26 mouse cellular contexts compared by ENCODE assay signal in the genomic region with DNA sequence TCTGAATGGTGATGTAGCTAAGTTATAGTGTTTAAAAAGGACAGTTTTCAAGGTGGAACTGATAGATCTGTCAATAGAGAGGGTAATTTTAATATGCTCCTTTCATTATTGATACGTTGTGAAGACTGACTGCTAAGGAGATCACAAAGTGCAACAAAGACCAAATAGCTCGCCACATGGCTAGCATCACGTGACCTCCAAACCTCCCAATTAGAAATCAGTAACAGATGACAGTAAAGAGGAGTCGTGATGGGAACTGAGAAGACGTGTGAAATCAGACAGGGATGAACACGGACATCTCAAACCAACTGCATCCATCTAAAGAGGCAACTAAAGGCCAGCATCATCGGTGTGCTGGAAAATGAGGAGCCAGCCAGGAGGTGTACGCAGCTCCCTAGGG. TPM values are rescaled to one million over a fixed set of nuclear protein-coding genes. Genes with fewer than 3 reads are reported as not detected.
DNase-seq lines count a peak whose midpoint lies in the region; ATAC-seq and TF ChIP-seq lines count a peak whose summit lies in the region.
"Had no signal": no experiment of that assay in that cellular context is flagged by ENCODE, and none has a peak within 500 bp of the region (broad histone marks: within the 10 kb centered on the region; RNA-seq: fewer than 3 reads in every experiment).

No protein-coding gene starts in this region.

- peak; percentile 11 for DNase-seq in forebrain, embryonic 10.5 days (ENCODE audit: extremely low spot score, low spot score)
- DNase-seq in forebrain, embryonic 14.5 days (ENCODE audit: low spot score): no peak
- DNase-seq in heart, embryonic 10.5 days (ENCODE audit: low spot score): peak; percentile 17
- DNase-seq in heart, postnatal 4 days: no peak
- no peak for DNase-seq in thymus, postnatal 14 days
- DNase-seq: adrenal gland, adult 2 months; adrenal gland, postnatal 14 days; B cell, adult 2 months; cerebellum, adult 11 months; cerebellum, adult 2 months; cerebellum, adult 9-11 months; cerebellum, postnatal 25 days; forebrain, postnatal 0 days; gastrocnemius, postnatal 25 days; heart, adult 2 months; heart, postnatal 36 days had no signal

- H3K9ac ChIP-seq in forebrain, embryonic 14.5 days (ENCODE audit: low read length): no peak overlapping the region
- H3K9ac ChIP-seq: forebrain, embryonic 12.5 days; forebrain, postnatal 0 days; hindbrain, embryonic 14.5 days had no signal

- ATAC-seq in forebrain, embryonic 14.5 days: no peak
- ATAC-seq: CD4-positive, CD25-positive, alpha-beta regulatory T cell, adult 4 months; forebrain, postnatal 0 days; hindbrain, postnatal 0 days; intestine, postnatal 0 days had no signal

- H3K4me3 ChIP-seq in forebrain, embryonic 10.5 days: no peak overlapping the region
- no peak overlapping the region for H3K4me3 ChIP-seq in forebrain, embryonic 14.5 days (ENCODE audit: low read depth, low read length)
- H3K4me3 ChIP-seq in heart, embryonic 10.5 days: no peak overlapping the region
- no peak overlapping the region for H3K4me3 ChIP-seq in C2C12 (ENCODE audit: insufficient read depth, poor library complexity, severe bottlenecking)
- H3K4me3 ChIP-seq in myocyte: no peak overlapping the region
- H3K4me3 ChIP-seq: forebrain, embryonic 12.5 days; heart, adult 2 months had no signal

- 73% methylated on average over 8 of the region's 8 CpGs for WGBS in forebrain, embryonic 10.5 days
- 74% methylated on average over 8 of the region's 8 CpGs for WGBS in forebrain, embryonic 14.5 days
- WGBS in heart, embryonic 10.5 days: 57% methylated on average over 8 of the region's 8 CpGs

- H3K9me3 ChIP-seq in forebrain, embryonic 10.5 days: no peaks in the 10 kb centered on the region
- no peaks in the 10 kb centered on the region for H3K9me3 ChIP-seq in forebrain, embryonic 14.5 days (replicated peaks; ENCODE audit: control insufficient read depth, low read length)
- no peaks in the 10 kb centered on the region for H3K9me3 ChIP-seq in heart, embryonic 10.5 days
- H3K9me3 ChIP-seq: forebrain, embryonic 12.5 days had no signal

- TF ChIP-seq POLR2A in myocyte (IDR thresholded peaks at IDR 0.05; ENCODE audit: insufficient read length, low read depth): no peak

- H3K36me3 ChIP-seq in forebrain, embryonic 10.5 days (replicated peaks): no peaks in the 10 kb centered on the region
- H3K36me3 ChIP-seq in forebrain, embryonic 14.5 days (ENCODE audit: control insufficient read depth, insufficient read depth, low read length): no peaks in the 10 kb centered on the region
- no peaks in the 10 kb centered on the region for H3K36me3 ChIP-seq in heart, embryonic 10.5 days
- H3K36me3 ChIP-seq in C2C12 (ENCODE audit: control insufficient read depth, insufficient read depth): no peaks in the 10 kb centered on the region
- no peaks in the 10 kb centered on the region for H3K36me3 ChIP-seq in myocyte (ENCODE audit: control insufficient read depth, insufficient read depth)
- H3K36me3 ChIP-seq: forebrain, embryonic 12.5 days had no signal

- no peak overlapping the region for H3K27ac ChIP-seq in forebrain, embryonic 10.5 days
- no peak overlapping the region for H3K27ac ChIP-seq in forebrain, embryonic 14.5 days (ENCODE audit: low read depth, low read length)
- no peak overlapping the region for H3K27ac ChIP-seq in heart, embryonic 10.5 days
- H3K27ac ChIP-seq: forebrain, embryonic 12.5 days; heart, adult 2 months; hindbrain, embryonic 14.5 days; hindbrain, postnatal 0 days had no signal

- H3K4me1 ChIP-seq in forebrain, embryonic 10.5 days: peaks cover 6% of the 10 kb centered on the region; the same call in 1 of the 2 replicates
- no peaks in the 10 kb centered on the region for H3K4me1 ChIP-seq in forebrain, embryonic 14.5 days (ENCODE audit: control insufficient read depth, insufficient read depth, low read length)
- no peaks in the 10 kb centered on the region for H3K4me1 ChIP-seq in heart, embryonic 10.5 days
- H3K4me1 ChIP-seq: forebrain, embryonic 12.5 days had no signal

- no peak for TF ChIP-seq CTCF in C2C12 (IDR thresholded peaks at IDR 0.05; ENCODE audit: control insufficient read depth, insufficient read depth, insufficient read length)

- no peak overlapping the region for H3K4me2 ChIP-seq in forebrain, embryonic 14.5 days (ENCODE audit: low read length)
- H3K4me2 ChIP-seq in myocyte (ENCODE audit: low read depth): no peak overlapping the region
- H3K4me2 ChIP-seq: forebrain, embryonic 12.5 days; heart, embryonic 11.5 days; hindbrain, embryonic 14.5 days had no signal

- no peak overlapping the region for H3ac ChIP-seq in C2C12 (ENCODE audit: control insufficient read depth, insufficient read length, low read depth)
- H3ac ChIP-seq in myocyte (ENCODE audit: control insufficient read depth, insufficient read length): no peak overlapping the region

- 0 out of 2 replicates have a peak, but pooled peaks cover 2% of the 10 kb centered on the region for H3K27me3 ChIP-seq in forebrain, embryonic 10.5 days (ENCODE audit: poor library complexity, severe bottlenecking)
- H3K27me3 ChIP-seq in forebrain, embryonic 14.5 days (replicated peaks; ENCODE audit: control insufficient read depth, insufficient read depth, low read length): no peaks in the 10 kb centered on the region
- H3K27me3 ChIP-seq in heart, embryonic 10.5 days (ENCODE audit: insufficient read depth, poor library complexity, severe bottlenecking): no peaks in the 10 kb centered on the region
- H3K27me3 ChIP-seq in C2C12 (ENCODE audit: control insufficient read depth, insufficient read depth, insufficient read length) (no peaks in the 10 kb centered on the region), myocyte (ENCODE audit: control insufficient read depth, insufficient read depth, insufficient read length) (no peaks in the 10 kb centered on the region)
- H3K27me3 ChIP-seq: forebrain, embryonic 12.5 days had no signal

- H3K79me3 ChIP-seq in C2C12 (ENCODE audit: low read depth): no peaks in the 10 kb centered on the region

- H3K79me2 ChIP-seq in C2C12 (ENCODE audit: control insufficient read depth, insufficient read depth) (no peaks in the 10 kb centered on the region), myocyte (ENCODE audit: control insufficient read depth, insufficient read depth) (no peaks in the 10 kb centered on the region)

TF ChIP-seq in C2C12, 6 proteins besides CTCF, POLR2A, EP300 and RAD21:
- peak; percentile 59 for TF ChIP-seq USF1 (IDR thresholded peaks at IDR 0.05; ENCODE audit: low read depth)
- no peak for TF ChIP-seq CEBPB (IDR thresholded peaks at IDR 0.05; ENCODE audit: low read depth)

TF ChIP-seq in myocyte, 11 proteins besides CTCF, POLR2A, EP300 and RAD21:
- TF ChIP-seq USF1 (IDR thresholded peaks at IDR 0.05; ENCODE audit: low read depth) (peak; percentile 31), MYOG (IDR thresholded peaks at IDR 0.05; ENCODE audit: control insufficient read depth in 1 of 3, insufficient read depth in 1 of 3, insufficient read length in 2 of 3, low read depth in 2 of 3) (no peak), REST (IDR thresholded peaks at IDR 0.05; ENCODE audit: insufficient read depth, insufficient read length) (no peak), E2F4 (IDR thresholded peaks at IDR 0.05; ENCODE audit: insufficient read depth) (no peak)
TF ChIP-seq in myocyte: peak in this region for 1.

RNA-seq across cellular contexts. Expression of gene Ephb1, which starts 15.6 kb away (rescaled TPM):
- 9.1 and 11.0 TPM in 2 replicates for polyA plus RNA-seq in forebrain, embryonic 10.5 days (2016; fragmentation: Nextera tagmentation; extraction: Ambion mirVana)
- polyA plus RNA-seq in forebrain, embryonic 14.5 days (2014; fragmentation: Nextera tagmentation; extraction: Ambion mirVana): 27.8 and 32.5 TPM in 2 replicates
- 0.52 and 1.3 TPM in 2 replicates for polyA plus RNA-seq in heart, embryonic 10.5 days (2016; fragmentation: Nextera tagmentation; extraction: Ambion mirVana)
- total RNA-seq in heart, postnatal 4 days (2021): 1 to 10 TPM; 8.3 to 9.7 TPM
- 0.02 TPM for polyA plus RNA-seq in C2C12 (2012; fragmentation: generic; extraction: Trizol)
- 2.5 TPM for polyA plus RNA-seq in myocyte (2012; fragmentation: generic; extraction: Trizol)
- total RNA-seq: common myeloid progenitor, adult 5-6 weeks; MEL had no signal
- polyA plus RNA-seq: CD4-positive, CD25-positive, alpha-beta regulatory T cell, adult 4 months had no signal

Comparison
In these comparisons a context has a peak if more than half of its experiments do, and no peak if none do; other contexts are left out.
1. DNase-seq: peak in forebrain, embryonic 10.5 days (single experiment) and heart, embryonic 10.5 days (single experiment); none in forebrain, embryonic 14.5 days (single experiment), heart, postnatal 4 days (single experiment) and thymus, postnatal 14 days (single experiment).